Mouse (Mus musculus) brain, embryonic 14.5 days (tissue): ENCODE measurements around the gene Tenm3. TPM values are rescaled to one million over a fixed set of nuclear protein-coding genes. Genes with fewer than 3 reads are reported as not detected.

Experiments
- DNase-seq: peaks from one replicate; pipeline ENCODE4 v3.0.0-alpha.2; 2011; ENCODE audit warnings: low read depth
- CTCF ChIP-seq: fragments of 200-500 bp; IDR thresholded peaks from 2 replicates; pipeline ENCODE4 v1.5.1; 2012; ENCODE audit warnings: inconsistent platforms, mild to moderate bottlenecking, moderate library complexity, borderline replicate concordance; ENCODE audit not compliant: insufficient read depth, insufficient read length; ENCODE audit errors: extremely low read depth
- POLR2A ChIP-seq: fragments of 200-500 bp; IDR thresholded peaks from 2 replicates; pipeline ENCODE4 v1.6.1; 2012; ENCODE audit warnings: mild to moderate bottlenecking, inconsistent platforms, borderline replicate concordance; ENCODE audit not compliant: poor library complexity, insufficient read depth, insufficient read length, severe bottlenecking; ENCODE audit errors: extremely low read depth
- polyA plus RNA-seq: library from polyadenylated mRNA; depleted of rRNA; stranded (reverse); fragments of >200 nt; gene quantifications from 2 replicates; pipeline ENCODE4 v1.2.3, GENCODE M21; 2012

Gene Tenm3
- polyA plus RNA-seq, 1 experiment: 50.8 TPM

DNA sequence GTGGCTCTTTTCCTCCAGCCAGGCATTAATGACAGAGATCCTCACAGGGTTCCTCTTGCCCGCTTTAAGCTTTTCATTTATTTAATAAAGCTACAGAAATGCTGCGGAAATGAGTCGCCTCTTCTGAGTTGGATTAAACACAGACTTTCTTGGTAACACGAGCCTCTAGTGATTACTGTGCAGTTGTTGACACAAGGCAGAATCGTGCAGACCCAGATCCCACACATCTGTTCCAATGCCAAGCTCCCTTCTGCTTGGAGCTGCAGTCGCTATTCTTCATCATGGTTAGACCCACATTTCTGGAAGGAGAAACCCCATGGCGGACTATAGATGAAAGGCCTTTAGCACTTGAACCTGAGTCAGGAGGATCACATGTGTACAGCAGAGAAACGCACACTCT is 210.3 kb downstream of the Tenm3 start:
- TF ChIP-seq CTCF: no peak
- TF ChIP-seq POLR2A: no peak
- no peak for DNase-seq

- no peak for DNase-seq
- TF ChIP-seq POLR2A (no peak), CTCF (no peak)
These were observed 221.1 kb downstream of the Tenm3 start for GRCm38 (mm10) chr8:48622517-48623153.

DNA sequence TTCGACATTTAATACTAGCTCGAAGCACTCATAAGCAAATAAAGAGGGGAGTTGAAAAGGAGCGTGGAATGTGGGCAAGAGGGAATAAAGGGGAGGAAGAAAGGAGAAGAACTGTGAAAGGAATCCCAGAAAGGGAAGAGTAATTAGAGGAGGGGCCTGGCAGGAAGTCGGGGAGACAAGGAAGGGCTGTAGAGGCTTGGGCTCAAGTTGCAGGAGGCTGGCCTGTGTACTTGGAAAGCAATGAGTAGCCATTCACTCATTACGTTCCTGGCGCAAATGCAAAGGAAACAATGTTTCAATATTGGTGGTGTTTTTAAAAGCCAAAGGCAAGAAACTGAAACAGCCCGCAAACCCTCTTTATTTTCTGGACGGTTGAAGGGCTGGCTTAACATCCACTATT is 228.7 kb downstream of the Tenm3 start:
- TF ChIP-seq POLR2A (no peak), CTCF (no peak)
- DNase-seq: peak; percentile 83

- no peak for TF ChIP-seq POLR2A
- no peak for TF ChIP-seq CTCF
- DNase-seq: peak; percentile 59
These were observed 231.7 kb downstream of the Tenm3 start for GRCm38 (mm10) chr8:48611934-48612512.

DNA sequence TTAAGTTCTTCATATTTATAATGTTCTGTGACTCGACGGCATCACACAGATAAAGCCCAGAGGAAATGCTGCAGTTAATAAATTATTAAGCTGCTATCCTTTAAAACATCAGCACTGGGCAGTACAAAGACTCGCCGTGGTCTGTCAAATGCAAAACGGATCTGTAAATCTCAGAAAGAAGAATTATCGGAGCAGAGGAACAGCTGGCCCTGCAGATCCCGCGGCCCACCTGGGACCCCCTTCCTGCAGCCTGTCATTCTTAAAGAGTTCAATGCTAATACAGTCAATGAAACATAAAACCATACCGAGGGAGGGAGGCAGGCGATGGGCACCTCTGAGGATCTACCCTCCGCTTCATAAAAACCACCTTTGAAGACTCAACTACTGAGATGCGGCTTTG is 232.6 kb downstream of the Tenm3 start:
- DNase-seq: peak; percentile 74

GRCm38 (mm10) chr8:48610316-48610715 is 233.4 kb downstream of the Tenm3 start:
- TF ChIP-seq POLR2A: no peak
- no peak for TF ChIP-seq CTCF
- no peak for DNase-seq

More for the DNA sequence above, 232.6 kb downstream of the Tenm3 start:
- TF ChIP-seq CTCF (no peak), POLR2A (no peak)

DNA sequence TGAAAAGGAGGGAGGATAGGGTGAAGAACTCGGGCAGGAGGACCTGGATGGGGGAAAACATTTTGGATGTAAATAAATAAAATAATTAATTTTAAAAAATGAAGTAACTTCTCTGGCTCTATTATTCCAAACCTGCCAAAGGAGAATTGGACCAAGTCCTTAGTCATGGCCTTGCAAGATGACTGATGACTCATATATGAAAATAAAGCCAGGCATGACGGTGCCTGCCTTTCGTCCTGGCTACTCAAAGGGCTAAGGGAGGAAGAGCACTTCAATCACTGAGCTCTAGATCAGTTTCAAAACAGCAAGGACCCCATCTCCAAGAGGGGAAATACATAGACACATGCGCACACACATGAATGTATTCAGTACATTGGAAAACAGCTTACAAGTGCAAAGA is 234.1 kb downstream of the Tenm3 start:
- DNase-seq: no peak
- no peak for TF ChIP-seq POLR2A
- no peak for TF ChIP-seq CTCF

DNA sequence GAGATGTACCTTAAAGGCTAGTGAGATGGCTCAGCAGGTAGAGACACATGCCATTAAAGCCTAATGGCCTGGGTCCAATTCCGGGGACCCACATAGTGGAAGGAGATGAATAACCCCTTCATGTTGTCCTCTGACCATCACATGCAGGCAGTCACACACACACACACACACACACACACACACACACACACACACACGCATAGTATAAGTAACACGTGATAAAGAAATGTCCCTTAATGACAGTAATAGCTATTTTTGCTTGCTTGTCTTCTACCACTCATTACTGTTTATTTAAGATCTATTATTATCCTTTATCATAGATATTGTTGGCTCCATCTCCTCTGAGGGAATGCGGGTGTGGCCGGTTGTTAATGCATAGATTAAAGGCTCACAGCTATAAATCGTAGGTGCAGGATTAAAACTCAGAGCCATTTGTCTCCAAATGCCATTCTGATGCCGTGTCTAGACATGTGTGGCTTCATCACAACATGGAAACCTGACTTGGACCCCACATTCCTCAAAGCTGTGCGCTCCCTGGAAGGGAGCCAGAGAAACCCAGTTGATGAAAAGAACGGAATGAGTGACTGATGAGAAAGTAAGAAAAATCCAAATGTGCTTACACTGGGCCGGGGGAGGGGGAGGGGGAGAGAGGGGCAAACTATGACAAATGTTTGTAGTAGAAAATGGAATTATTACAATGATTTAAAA is 239.4 kb downstream of the Tenm3 start:
- TF ChIP-seq POLR2A: no peak
- no peak for TF ChIP-seq CTCF
- no peak for DNase-seq

DNA sequence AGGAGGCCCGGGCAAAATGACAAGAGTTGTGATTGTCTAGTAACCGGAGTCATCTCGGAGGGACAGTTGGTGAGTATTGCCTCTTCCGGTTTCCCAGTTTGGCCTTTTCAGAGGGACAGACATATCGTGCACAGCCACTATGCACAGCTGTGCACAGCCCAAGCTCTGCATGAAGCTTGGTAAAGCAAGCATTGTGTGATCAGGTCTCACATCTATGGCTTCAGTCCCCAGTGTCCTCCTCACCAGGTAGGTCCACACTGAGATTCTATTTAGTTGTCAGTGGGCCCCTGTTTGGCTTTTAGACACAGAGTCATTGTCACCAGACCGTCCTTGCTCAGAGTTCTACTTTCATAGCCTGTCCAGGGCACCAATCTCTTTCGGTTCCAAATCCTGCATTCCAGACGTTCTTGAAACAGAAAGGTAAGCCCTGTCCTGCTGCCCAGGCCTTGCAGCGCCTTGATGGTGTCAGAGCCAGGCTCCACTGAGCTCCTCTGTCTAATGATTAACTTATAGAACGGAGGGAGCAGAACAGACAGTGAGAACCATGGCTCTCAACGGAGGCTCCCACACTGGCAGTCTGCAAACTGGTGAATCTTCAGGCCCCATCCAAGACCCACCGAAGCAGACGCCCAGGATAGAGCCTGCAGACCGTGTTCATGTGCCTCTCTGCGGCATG is 240.4 kb downstream of the Tenm3 start:
- TF ChIP-seq POLR2A (no peak), CTCF (no peak)
- DNase-seq: no peak

GRCm38 (mm10) chr8:48601621-48602020 is 242.1 kb downstream of the Tenm3 start:
- TF ChIP-seq POLR2A (no peak), CTCF (no peak)
- DNase-seq: no peak

DNA sequence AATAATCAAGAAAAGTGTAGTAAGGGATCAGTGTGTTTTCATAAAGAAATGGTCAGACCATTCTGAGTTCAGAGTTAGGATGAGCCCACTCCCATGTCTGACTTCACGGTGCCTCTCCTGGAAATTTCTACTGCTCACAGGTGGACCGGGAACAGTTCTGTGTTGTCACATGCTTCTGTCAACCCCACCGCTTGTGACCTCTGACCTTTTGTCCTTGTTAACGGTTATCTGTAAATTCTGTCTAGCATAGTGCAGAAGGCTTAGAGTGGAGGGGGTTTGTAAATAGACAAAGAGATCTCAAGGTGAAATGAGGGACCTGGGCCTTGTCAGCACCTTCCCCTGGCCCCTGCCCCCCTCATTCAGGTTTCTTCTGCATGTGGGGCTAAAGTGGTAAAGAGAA is 244.7 kb downstream of the Tenm3 start:
- no peak for DNase-seq

GRCm38 (mm10) chr8:48596332-48596731 is 247.4 kb downstream of the Tenm3 start:
- TF ChIP-seq CTCF (no peak), POLR2A (no peak)
- peak; percentile 57 for DNase-seq

More for the DNA sequence above, 244.7 kb downstream of the Tenm3 start:
- no peak for TF ChIP-seq CTCF
- TF ChIP-seq POLR2A: no peak

- TF ChIP-seq CTCF: no peak
- no peak for TF ChIP-seq POLR2A
- no peak for DNase-seq
These were observed 251.9 kb downstream of the Tenm3 start for GRCm38 (mm10) chr8:48591818-48592217.
